Comparison of ENCODE assay signal across 9 mouse cellular contexts in genomic region chr16:87496728-87497127, GRCm38 (mm10). TPM values are rescaled to one million over a fixed set of nuclear protein-coding genes. Genes with fewer than 3 reads are reported as not detected.
DNase-seq lines count a peak whose midpoint lies in the region; ATAC-seq and TF ChIP-seq lines count a peak whose summit lies in the region.
"Had no signal": no experiment of that assay in that cellular context is flagged by ENCODE, and none has a peak within 500 bp of the region (broad histone marks: within the 10 kb centered on the region; RNA-seq: fewer than 3 reads in every experiment).

No protein-coding gene starts in this region.

- H3K27me3 ChIP-seq in kidney, embryonic 16.5 days (ENCODE audit: insufficient read depth, low read length), result no peaks in the 10 kb centered on the region
- no peaks in the 10 kb centered on the region for H3K27me3 ChIP-seq in embryonic facial prominence, embryonic 14.5 days (replicated peaks; ENCODE audit: control insufficient read depth, insufficient read depth, low read length)
- no peaks in the 10 kb centered on the region for H3K27me3 ChIP-seq in intestine, embryonic 15.5 days (replicated peaks)
- H3K27me3 ChIP-seq in myocyte (ENCODE audit: control insufficient read depth, insufficient read depth, insufficient read length), result no peaks in the 10 kb centered on the region

- no peak overlapping the region; the same call in 1 of the 2 replicates for H3K9ac ChIP-seq in kidney, embryonic 16.5 days (replicated peaks; ENCODE audit: low read length)
- peak overlapping the region; percentile 48; the same call in 1 of the 2 replicates for H3K9ac ChIP-seq in embryonic facial prominence, embryonic 14.5 days (ENCODE audit: low read depth, low read length)
- no peak overlapping the region for H3K9ac ChIP-seq in intestine, embryonic 15.5 days

- 88% methylated on average over 2 of the region's 2 CpGs for WGBS in kidney, embryonic 16.5 days
- 85% methylated on average over 2 of the region's 2 CpGs for WGBS in embryonic facial prominence, embryonic 14.5 days
- WGBS in intestine, embryonic 15.5 days, result 90% methylated on average over 2 of the region's 2 CpGs

- H3ac ChIP-seq in myocyte (ENCODE audit: control insufficient read depth, insufficient read length), result peak overlapping the region; percentile 35

- H3K27ac ChIP-seq in kidney, embryonic 16.5 days (ENCODE audit: low read length), result 0 out of 2 replicates have a peak overlapping the region, but pooled peaks have one; percentile 24
- H3K27ac ChIP-seq in embryonic facial prominence, embryonic 14.5 days (replicated peaks; ENCODE audit: low read depth, low read length), result no peak overlapping the region; the same call in 1 of the 2 replicates
- no peak overlapping the region for H3K27ac ChIP-seq in intestine, embryonic 15.5 days

- no peak for TF ChIP-seq POLR2A in myocyte (IDR thresholded peaks at IDR 0.05; ENCODE audit: insufficient read length, low read depth)

- H3K9me3 ChIP-seq in kidney, embryonic 16.5 days (ENCODE audit: low read length), result no peaks in the 10 kb centered on the region
- H3K9me3 ChIP-seq in embryonic facial prominence, embryonic 14.5 days (ENCODE audit: control insufficient read depth, low read length), result no peaks in the 10 kb centered on the region
- H3K9me3 ChIP-seq in intestine, embryonic 15.5 days, result no peaks in the 10 kb centered on the region

- no peak for DNase-seq in kidney, postnatal 25 days
- DNase-seq in embryonic facial prominence, embryonic 14.5 days (ENCODE audit: low spot score), result no peak
- no peak for DNase-seq in spleen, postnatal 4 days (ENCODE audit: low spot score in 2 of 2)
- no peak for DNase-seq in thymus, postnatal 25 days
- no peak for DNase-seq in adrenal gland, postnatal 4 days (ENCODE audit: low spot score in 2 of 2)

- H3K4me3 ChIP-seq in kidney, embryonic 16.5 days (ENCODE audit: low read length), result peak overlapping the region; percentile 88
- H3K4me3 ChIP-seq in embryonic facial prominence, embryonic 14.5 days (ENCODE audit: low read depth, low read length), result peak overlapping the region; percentile 91
- H3K4me3 ChIP-seq in intestine, embryonic 15.5 days (replicated peaks), result peak overlapping the region; percentile 15; the same call in 1 of the 2 replicates
- H3K4me3 ChIP-seq in myocyte, result peak overlapping the region; percentile 95

- H3K79me2 ChIP-seq in myocyte (ENCODE audit: control insufficient read depth, insufficient read depth), result peaks cover 38% of the 10 kb centered on the region

- peaks cover 8% of the 10 kb centered on the region for H3K36me3 ChIP-seq in kidney, embryonic 16.5 days (ENCODE audit: insufficient read depth, low read length)
- H3K36me3 ChIP-seq in embryonic facial prominence, embryonic 14.5 days (ENCODE audit: control insufficient read depth, insufficient read depth, low read length), result peaks cover 22% of the 10 kb centered on the region
- 0 out of 2 replicates have a peak, but pooled peaks cover 3% of the 10 kb centered on the region for H3K36me3 ChIP-seq in intestine, embryonic 15.5 days
- peaks cover 19% of the 10 kb centered on the region for H3K36me3 ChIP-seq in myocyte (ENCODE audit: control insufficient read depth, insufficient read depth)

- peak overlapping the region; percentile 66 for H3K4me2 ChIP-seq in kidney, embryonic 16.5 days (replicated peaks; ENCODE audit: low read depth, low read length)
- H3K4me2 ChIP-seq in embryonic facial prominence, embryonic 14.5 days (ENCODE audit: low read depth, low read length), result peak overlapping the region; percentile 62
- peak overlapping the region; percentile 51 for H3K4me2 ChIP-seq in intestine, embryonic 15.5 days (replicated peaks)
- peak overlapping the region; percentile 67 for H3K4me2 ChIP-seq in myocyte (ENCODE audit: low read depth)

- peaks cover 17% of the 10 kb centered on the region for H3K4me1 ChIP-seq in kidney, embryonic 16.5 days (ENCODE audit: insufficient read depth, low read length)
- peaks cover 16% of the 10 kb centered on the region for H3K4me1 ChIP-seq in embryonic facial prominence, embryonic 14.5 days (ENCODE audit: control insufficient read depth, insufficient read depth, low read length)
- peaks cover 7% of the 10 kb centered on the region; the same call in 1 of the 2 replicates for H3K4me1 ChIP-seq in intestine, embryonic 15.5 days (replicated peaks)

- no peak for ATAC-seq in kidney, embryonic 16.5 days (ENCODE audit: low FRiP score, low TSS enrichment)
- ATAC-seq in embryonic facial prominence, embryonic 14.5 days (ENCODE audit: low read depth), result no peak
- no peak for ATAC-seq in intestine, embryonic 15.5 days

TF ChIP-seq in myocyte, 11 proteins besides CTCF, POLR2A, EP300 and RAD21:
- TF ChIP-seq TCF3 (IDR thresholded peaks at IDR 0.05; ENCODE audit: insufficient read length, low read depth), result no peak
- TF ChIP-seq CEBPB (IDR thresholded peaks at IDR 0.05; ENCODE audit: insufficient read depth, poor library complexity, severe bottlenecking), result no peak
- no peak for TF ChIP-seq MYOD1 (IDR thresholded peaks at IDR 0.05; ENCODE audit: control insufficient read depth in 1 of 3, insufficient read length in 2 of 3, low read depth in 2 of 3)
- TF ChIP-seq USF1 (IDR thresholded peaks at IDR 0.05; ENCODE audit: low read depth), result no peak
- no peak for TF ChIP-seq E2F4 (IDR thresholded peaks at IDR 0.05; ENCODE audit: insufficient read depth)
- TF ChIP-seq MAX (IDR thresholded peaks at IDR 0.05; ENCODE audit: low read depth), result no peak
- TF ChIP-seq SRF (IDR thresholded peaks at IDR 0.05; ENCODE audit: control insufficient read depth, insufficient read length, low read depth), result no peak
- TF ChIP-seq POLR2AphosphoS2 (IDR thresholded peaks at IDR 0.05; ENCODE audit: insufficient read length, low read depth), result no peak
- TF ChIP-seq REST (IDR thresholded peaks at IDR 0.05; ENCODE audit: insufficient read depth, insufficient read length), result no peak
- no peak for TF ChIP-seq MYOG (IDR thresholded peaks at IDR 0.05; ENCODE audit: control insufficient read depth in 1 of 3, insufficient read depth in 1 of 3, insufficient read length in 2 of 3, low read depth in 2 of 3)
- no peak for TF ChIP-seq TCF12 (IDR thresholded peaks at IDR 0.05; ENCODE audit: insufficient read depth, poor library complexity, severe bottlenecking)

RNA-seq across cellular contexts. Expression of gene Cct8, which starts 1.1 kb away (rescaled TPM):
- 462 and 493 TPM in 2 replicates for polyA plus RNA-seq in kidney, embryonic 16.5 days (2015; fragmentation: Nextera tagmentation; extraction: Ambion mirVana)
- 391 and 429 TPM in 2 replicates for polyA plus RNA-seq in embryonic facial prominence, embryonic 14.5 days (2014; fragmentation: Nextera tagmentation; extraction: Ambion mirVana)
- polyA plus RNA-seq in intestine, embryonic 15.5 days (2015; fragmentation: Nextera tagmentation; extraction: Ambion mirVana), result 422 and 457 TPM in 2 replicates
- 133 TPM for polyA plus RNA-seq in myocyte (2012; fragmentation: generic; extraction: Trizol)
- total RNA-seq in adrenal gland, postnatal 4 days (2021), result 100 to 1,000 TPM; 216 to 221 TPM

RNA-seq across cellular contexts. Expression of gene Usp16, which starts 42.2 kb away (rescaled TPM):
- 45.9 and 51.3 TPM in 2 replicates for polyA plus RNA-seq in kidney, embryonic 16.5 days (2015; fragmentation: Nextera tagmentation; extraction: Ambion mirVana)
- polyA plus RNA-seq in embryonic facial prominence, embryonic 14.5 days (2014; fragmentation: Nextera tagmentation; extraction: Ambion mirVana), result 48.3 and 50.8 TPM in 2 replicates
- polyA plus RNA-seq in intestine, embryonic 15.5 days (2015; fragmentation: Nextera tagmentation; extraction: Ambion mirVana), result 35.6 and 41.0 TPM in 2 replicates
- 17.0 TPM for polyA plus RNA-seq in myocyte (2012; fragmentation: generic; extraction: Trizol)
- total RNA-seq in adrenal gland, postnatal 4 days (2021), result 10 to 100 TPM; 69.4 to 69.6 TPM

RNA-seq across cellular contexts. Expression of gene Rwdd2b, which starts 56.4 kb away (rescaled TPM):
- polyA plus RNA-seq in kidney, embryonic 16.5 days (2015; fragmentation: Nextera tagmentation; extraction: Ambion mirVana), result 13.0 and 14.4 TPM in 2 replicates
- polyA plus RNA-seq in embryonic facial prominence, embryonic 14.5 days (2014; fragmentation: Nextera tagmentation; extraction: Ambion mirVana), result 8.1 and 9.1 TPM in 2 replicates
- 14.2 and 15.3 TPM in 2 replicates for polyA plus RNA-seq in intestine, embryonic 15.5 days (2015; fragmentation: Nextera tagmentation; extraction: Ambion mirVana)
- polyA plus RNA-seq in myocyte (2012; fragmentation: generic; extraction: Trizol), result 4.1 TPM
- 10 to 100 TPM; 10.2 to 10.6 TPM for total RNA-seq in adrenal gland, postnatal 4 days (2021)

RNA-seq across cellular contexts. Expression of gene Map3k7cl, which starts 56.4 kb away (rescaled TPM):
- polyA plus RNA-seq in kidney, embryonic 16.5 days (2015; fragmentation: Nextera tagmentation; extraction: Ambion mirVana), result 1.3 and 1.7 TPM in 2 replicates
- 1.8 and 1.9 TPM in 2 replicates for polyA plus RNA-seq in embryonic facial prominence, embryonic 14.5 days (2014; fragmentation: Nextera tagmentation; extraction: Ambion mirVana)
- polyA plus RNA-seq in intestine, embryonic 15.5 days (2015; fragmentation: Nextera tagmentation; extraction: Ambion mirVana), result 0.53 and 0.62 TPM in 2 replicates
- polyA plus RNA-seq in myocyte (2012; fragmentation: generic; extraction: Trizol), result 2.2 TPM
- total RNA-seq in adrenal gland, postnatal 4 days (2021), result 1 to 10 TPM; 3.8 to 7.0 TPM
- total RNA-seq: liver, adult 2 months had no signal
- polyA plus RNA-seq: liver, adult 2 months had no signal

Comparison
In these comparisons a context has a peak if more than half of its experiments do, and no peak if none do; other contexts are left out.
1. H3K4me3 ChIP-seq: peak in every context shown above with its lines; median percentile 95 in myocyte; 91 in embryonic facial prominence, embryonic 14.5 days; 88 in kidney, embryonic 16.5 days; 15 in intestine, embryonic 15.5 days.